In the genomic region with DNA sequence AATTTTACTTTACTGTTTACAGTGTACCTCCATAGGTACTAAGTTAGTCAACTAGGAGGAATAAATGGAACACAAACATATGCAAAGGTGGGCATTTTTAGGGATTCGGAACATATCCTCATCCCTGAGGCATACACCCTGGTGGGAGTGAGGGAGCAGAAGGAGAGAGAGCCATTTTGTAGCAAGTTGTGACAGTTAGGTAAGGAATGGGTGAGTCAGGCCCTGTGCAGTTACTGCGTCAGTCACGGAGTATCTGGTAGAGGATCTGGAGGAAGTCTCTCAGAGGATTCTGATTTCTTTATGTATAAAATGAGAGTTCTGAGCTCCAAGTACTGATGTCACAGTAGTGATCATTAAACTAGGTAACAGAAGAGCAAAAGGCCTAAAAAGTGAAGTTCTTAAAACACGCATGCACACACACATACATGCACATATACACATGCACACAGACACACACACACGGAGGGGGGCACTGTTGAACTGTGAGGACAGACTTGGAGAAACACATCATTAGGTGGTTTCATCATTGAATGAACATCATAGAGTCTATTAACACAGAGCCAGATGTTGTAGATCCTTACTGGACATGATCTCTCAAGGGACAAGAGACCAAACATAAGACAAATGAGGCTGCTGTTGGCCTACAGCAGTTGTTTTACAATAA, we compare ENCODE assay signal across 23 mouse cellular contexts. TPM values are rescaled to one million over a fixed set of nuclear protein-coding genes. Genes with fewer than 3 reads are reported as not detected.
"Had no signal": no experiment of that assay in that cellular context is flagged by ENCODE, and none has a peak within 500 bp of the region (broad histone marks: within the 10 kb centered on the region; RNA-seq: fewer than 3 reads in every experiment).

No protein-coding gene starts in this region.

- H3K36me3 ChIP-seq: limb, embryonic 12.5 days; limb, embryonic 15.5 days; lung, embryonic 15.5 days; midbrain, embryonic 12.5 days; midbrain, embryonic 15.5 days; neural tube, embryonic 12.5 days; neural tube, embryonic 15.5 days; stomach, embryonic 15.5 days had no signal

- H3K4me2 ChIP-seq: intestine, embryonic 15.5 days; limb, embryonic 12.5 days; limb, embryonic 15.5 days; liver, embryonic 11.5 days; lung, embryonic 15.5 days; midbrain, embryonic 12.5 days; midbrain, embryonic 15.5 days; neural tube, embryonic 12.5 days; neural tube, embryonic 15.5 days; stomach, embryonic 15.5 days had no signal

- H3K27me3 ChIP-seq: intestine, embryonic 15.5 days; limb, embryonic 12.5 days; limb, embryonic 15.5 days; lung, embryonic 15.5 days; midbrain, embryonic 12.5 days; midbrain, embryonic 15.5 days; neural tube, embryonic 15.5 days; stomach, embryonic 15.5 days had no signal

- H3K4me3 ChIP-seq: intestine, embryonic 15.5 days; limb, embryonic 12.5 days; limb, embryonic 15.5 days; lung, embryonic 15.5 days; midbrain, embryonic 12.5 days; midbrain, embryonic 15.5 days; neural tube, embryonic 12.5 days; neural tube, embryonic 15.5 days; stomach, embryonic 15.5 days had no signal

- ATAC-seq: intestine, embryonic 15.5 days; liver, postnatal 0 days; midbrain, embryonic 15.5 days had no signal

- H3K9ac ChIP-seq: intestine, embryonic 15.5 days; limb, embryonic 12.5 days; limb, embryonic 15.5 days; liver, embryonic 14.5 days; liver, postnatal 0 days; lung, embryonic 15.5 days; midbrain, embryonic 12.5 days; midbrain, embryonic 15.5 days; neural tube, embryonic 12.5 days; neural tube, embryonic 15.5 days; stomach, embryonic 15.5 days had no signal

- DNase-seq: kidney, adult 11 months; kidney, adult 8-10 months; kidney, postnatal 10 days; kidney, postnatal 4 days; right cerebral cortex, adult 18-20 months; right cerebral cortex, postnatal 25 days; spleen, adult 18-20 months; thymus, adult 18-20 months; thymus, postnatal 36 days had no signal

- H3K27ac ChIP-seq: intestine, embryonic 15.5 days; limb, embryonic 12.5 days; limb, embryonic 15.5 days; liver, embryonic 14.5 days; macrophage; midbrain, embryonic 12.5 days; midbrain, embryonic 15.5 days; neural tube, embryonic 12.5 days; neural tube, embryonic 15.5 days; stomach, embryonic 15.5 days had no signal

- H3K9me3 ChIP-seq: intestine, embryonic 15.5 days; limb, embryonic 12.5 days; limb, embryonic 15.5 days; lung, embryonic 15.5 days; midbrain, embryonic 12.5 days; midbrain, embryonic 15.5 days; neural tube, embryonic 12.5 days; neural tube, embryonic 15.5 days; stomach, embryonic 15.5 days had no signal

RNA-seq across cellular contexts. Expression of gene Sept4, which starts 18.6 kb away (rescaled TPM):
- polyA plus RNA-seq: macrophage had no signal

RNA-seq across cellular contexts. Expression of gene Gm11492, which starts 20.9 kb away (rescaled TPM):
- polyA plus RNA-seq: intestine, embryonic 15.5 days; limb, embryonic 12.5 days; limb, embryonic 15.5 days; liver, embryonic 11.5 days; liver, embryonic 14.5 days; liver, postnatal 0 days; lung, embryonic 15.5 days; macrophage; midbrain, embryonic 12.5 days; midbrain, embryonic 15.5 days; neural tube, embryonic 12.5 days; neural tube, embryonic 15.5 days; stomach, embryonic 15.5 days; urinary bladder, adult 2 months had no signal

RNA-seq across cellular contexts. Expression of gene Hsf5, which starts 29.6 kb away (rescaled TPM):
- polyA plus RNA-seq: liver, postnatal 0 days; macrophage had no signal
